Mouse (Mus musculus) stomach, adult 2 months (tissue): ENCODE data around the gene Lypd6. TPM values are rescaled to one million over a fixed set of nuclear protein-coding genes. Genes with fewer than 3 reads are reported as not detected.

Experiments used
- polyA plus RNA-seq: library from polyadenylated mRNA; depleted of rRNA; stranded (reverse); fragments of >200 nt; gene quantifications from 2 replicates; pipeline ENCODE4 v1.2.3, GENCODE M21; 2012; rRNA removed

The Lypd6 gene
- 10.2 and 16.8 TPM in 2 replicates for polyA plus RNA-seq

GRCm38 (mm10) chr2:50066246-50066967, at the start of gene Lypd6:
Gene Lypd6, plus strand, starts transcription at chr2:50066429.

Other genes starting within 250 kb of the Lypd6 start
- gene Mmadhc, start 230.4 kb downstream of the Lypd6 start, polyA plus RNA-seq = 21.4 and 38.6 TPM in 2 replicates